Mouse (Mus musculus) retina, postnatal 1 day (tissue): ENCODE results near the gene Cptp.

Source experiments
- DNase-seq: peaks from one replicate; pipeline ENCODE4 v3.0.0-alpha.2; 2012

Cptp gene

GRCm38 (mm10) chr4:155886330-155886729 is 17.1 kb upstream of the Cptp start:
- DNase-seq = no peak

DNA sequence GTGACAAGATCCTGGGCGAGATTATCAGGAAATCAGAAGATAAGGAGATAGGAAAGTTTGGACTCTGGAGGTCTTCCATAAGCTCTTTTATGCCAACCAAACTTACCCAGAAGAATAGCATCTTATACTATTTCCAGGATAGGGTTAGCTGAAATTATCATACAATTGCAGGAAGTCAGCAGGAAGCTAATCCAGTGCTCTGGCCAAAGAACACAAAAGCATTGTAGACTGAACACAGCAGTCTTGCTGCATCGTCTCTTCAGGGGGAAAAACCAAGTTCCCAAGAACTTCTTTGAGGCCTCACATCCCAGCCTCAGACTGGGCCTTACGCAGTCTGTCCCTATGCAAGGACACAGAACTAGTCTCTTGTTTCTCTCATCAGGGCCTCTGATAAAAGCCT is 14.3 kb upstream of the Cptp start:
- no peak for DNase-seq

DNA sequence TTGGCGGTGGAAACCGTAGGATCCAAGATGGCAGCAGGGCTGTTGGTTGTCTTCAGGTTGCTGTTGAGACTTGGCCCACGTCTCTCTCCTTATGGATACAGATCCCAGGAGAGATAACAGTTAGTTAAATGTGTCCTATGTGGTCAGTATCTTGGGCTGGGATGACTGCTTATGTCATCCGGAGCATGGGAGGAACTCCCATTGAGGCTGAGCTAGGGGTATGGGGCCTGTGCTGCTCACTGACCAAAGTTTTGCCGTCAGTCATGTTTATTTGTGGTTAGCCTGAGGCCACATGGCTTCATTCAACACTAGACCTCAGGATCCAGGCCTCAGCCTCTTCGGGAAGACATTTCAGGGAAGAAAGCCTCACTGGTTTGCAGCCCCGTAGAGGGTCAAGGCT is 2.2 kb upstream of the Cptp start:
- no peak for DNase-seq

DNA sequence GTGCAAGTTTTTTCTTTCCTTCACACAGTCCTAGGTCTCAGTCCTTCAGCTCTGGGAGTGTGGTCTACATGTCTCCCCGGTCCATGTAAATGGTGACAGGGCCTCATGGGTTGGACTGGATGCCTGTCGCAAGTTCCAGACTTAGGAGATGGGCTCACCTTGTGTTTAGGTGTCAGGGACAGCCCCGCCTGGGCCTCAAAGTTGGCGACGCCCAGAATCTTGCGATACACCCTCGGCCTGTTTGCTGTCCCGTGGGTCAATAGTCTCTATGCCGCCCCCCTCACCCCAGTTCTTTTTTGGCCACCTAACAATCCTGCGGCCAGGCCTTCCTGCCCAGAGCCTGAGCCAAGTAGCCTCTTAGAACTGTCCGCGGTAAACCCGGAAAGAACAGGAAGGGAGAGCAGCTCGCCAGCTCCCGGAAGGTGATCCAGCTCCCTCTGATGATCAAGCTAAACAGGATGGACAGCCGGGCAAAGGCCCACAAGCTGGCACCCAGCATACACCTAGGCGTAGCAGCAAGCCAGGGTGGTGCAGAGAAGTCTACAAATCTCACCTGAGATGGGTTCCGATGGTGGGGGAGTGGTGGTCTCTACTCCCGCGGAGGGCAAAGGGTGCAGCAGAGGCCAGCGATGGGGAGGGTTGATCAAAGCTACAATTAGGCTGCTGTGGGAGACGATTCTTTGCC is 484 bp downstream of the Cptp start:
- DNase-seq = no peak

GRCm38 (mm10) chr4:155863001-155863400 is 6.2 kb downstream of the Cptp start, which contains the start of gene Tas1r3:
Gene Tas1r3, minus strand, starts transcription at chr4:155863362.
- no peak for DNase-seq

DNA sequence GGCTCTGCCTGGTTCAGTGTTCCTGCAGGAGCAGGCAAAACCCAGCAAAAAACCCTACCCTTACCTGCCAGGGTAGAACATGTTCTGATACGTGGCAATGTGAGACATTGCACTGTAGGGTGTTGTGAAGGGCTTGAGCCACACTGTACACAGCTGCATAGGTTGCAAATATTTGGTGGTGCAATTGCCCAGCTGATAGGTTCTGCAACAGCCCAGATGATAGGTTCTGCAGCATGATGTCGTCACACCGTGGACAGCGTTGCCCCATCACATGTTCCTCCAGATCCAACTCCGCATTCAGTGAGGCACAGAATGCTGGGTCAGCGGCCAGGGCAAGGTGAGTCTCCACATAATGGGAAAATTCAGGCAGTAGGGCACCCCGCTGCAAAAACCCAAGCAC is 7.5 kb downstream of the Cptp start:
- DNase-seq = no peak

DNA sequence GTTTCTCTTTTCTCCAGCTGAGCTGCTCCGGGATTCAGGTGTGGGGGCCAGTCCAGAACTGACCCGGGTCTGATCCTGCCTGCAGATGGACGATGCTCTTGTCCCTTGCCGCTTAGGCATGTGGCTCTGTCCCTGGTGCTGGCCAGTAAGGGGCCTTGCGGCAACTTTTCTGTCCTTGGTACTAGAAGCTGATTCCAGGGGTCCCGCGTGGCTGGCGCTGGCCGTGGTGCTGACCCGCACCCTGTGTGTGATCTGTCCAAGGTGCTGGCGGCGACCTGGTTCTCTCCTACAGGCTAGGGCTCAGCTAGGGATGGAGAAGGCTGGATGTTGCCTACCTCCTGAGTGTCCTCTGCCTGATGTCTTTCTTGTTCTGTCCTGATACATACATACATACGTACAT is 9.9 kb downstream of the Cptp start:
- DNase-seq = peak; percentile 63

DNA sequence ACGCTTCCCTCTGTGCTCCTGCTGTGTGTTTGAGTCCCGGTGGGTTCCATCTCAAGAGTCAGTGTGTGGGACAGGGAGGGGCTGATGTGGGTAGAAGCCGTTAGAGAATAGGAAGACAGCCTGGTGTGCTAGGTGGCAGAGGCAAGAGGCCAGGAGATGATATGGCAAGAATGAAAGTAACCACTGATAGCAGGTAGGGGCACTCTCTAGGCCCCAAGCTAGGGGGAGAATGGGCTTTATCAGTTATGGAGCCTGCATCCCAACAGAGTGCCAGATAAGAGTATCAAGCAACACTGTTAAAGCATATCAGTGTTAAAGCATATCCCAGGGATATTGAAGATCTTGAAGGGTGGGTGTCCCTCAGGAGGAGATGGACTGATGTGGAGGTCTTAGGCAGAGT is 12.4 kb downstream of the Cptp start:
- no peak for DNase-seq

DNA sequence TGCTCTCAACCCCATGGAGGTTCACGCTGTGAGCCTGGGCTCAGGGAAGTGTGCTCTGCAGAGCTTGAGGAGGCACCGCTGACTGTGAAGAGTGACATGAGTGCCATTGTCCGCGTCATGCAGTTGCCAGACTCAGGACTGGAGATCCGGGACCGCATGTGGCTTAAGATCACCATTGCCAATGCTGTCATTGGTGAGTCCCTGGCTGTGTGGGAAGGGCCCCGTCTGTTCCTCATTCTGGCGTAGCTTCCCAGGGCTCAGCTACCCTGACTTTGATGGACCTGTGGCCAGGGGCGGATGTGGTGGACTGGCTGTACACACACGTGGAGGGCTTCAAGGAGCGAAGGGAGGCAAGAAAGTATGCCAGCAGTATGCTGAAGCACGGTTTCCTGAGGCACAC is 13.2 kb downstream of the Cptp start:
- DNase-seq = no peak

DNA sequence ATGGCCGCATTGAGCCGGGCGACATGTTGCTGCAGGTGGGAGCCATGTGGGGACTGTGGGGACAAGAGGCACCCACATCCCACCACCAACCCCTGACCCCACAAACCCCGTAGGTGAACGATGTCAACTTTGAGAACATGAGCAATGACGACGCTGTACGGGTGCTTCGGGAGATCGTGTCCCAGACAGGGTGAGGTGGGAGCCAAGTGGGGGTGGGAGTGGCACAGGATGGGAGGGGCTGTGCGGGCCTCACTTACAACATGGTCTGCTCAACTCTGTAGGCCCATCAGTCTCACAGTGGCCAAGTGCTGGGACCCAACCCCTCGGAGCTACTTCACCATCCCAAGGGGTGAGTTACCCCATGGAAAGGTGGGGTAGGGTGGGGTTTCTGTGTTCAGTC is 14.2 kb downstream of the Cptp start:
- no peak for DNase-seq

DNA sequence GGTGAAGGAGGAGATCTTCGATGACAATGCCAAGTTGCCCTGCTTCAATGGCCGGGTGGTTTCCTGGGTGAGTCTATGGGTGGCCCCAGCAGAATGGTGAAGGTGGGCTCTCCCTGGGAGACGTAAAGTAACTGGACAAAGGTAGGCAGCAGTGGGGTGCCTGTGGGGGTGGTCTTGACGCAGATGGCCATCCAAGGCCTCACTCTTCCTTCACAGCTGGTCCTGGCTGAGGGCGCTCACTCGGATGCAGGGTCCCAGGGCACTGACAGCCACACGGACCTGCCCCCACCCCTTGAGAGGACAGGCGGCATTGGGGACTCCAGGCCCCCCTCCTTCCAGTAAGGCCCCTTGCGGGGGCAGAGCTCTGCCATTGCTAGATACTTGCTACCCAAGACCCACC is 15.8 kb downstream of the Cptp start:
- no peak for DNase-seq

- no peak for DNase-seq
Measured at GRCm38 (mm10) chr4:155851951-155852411, 17.3 kb downstream of the Cptp start.

DNA sequence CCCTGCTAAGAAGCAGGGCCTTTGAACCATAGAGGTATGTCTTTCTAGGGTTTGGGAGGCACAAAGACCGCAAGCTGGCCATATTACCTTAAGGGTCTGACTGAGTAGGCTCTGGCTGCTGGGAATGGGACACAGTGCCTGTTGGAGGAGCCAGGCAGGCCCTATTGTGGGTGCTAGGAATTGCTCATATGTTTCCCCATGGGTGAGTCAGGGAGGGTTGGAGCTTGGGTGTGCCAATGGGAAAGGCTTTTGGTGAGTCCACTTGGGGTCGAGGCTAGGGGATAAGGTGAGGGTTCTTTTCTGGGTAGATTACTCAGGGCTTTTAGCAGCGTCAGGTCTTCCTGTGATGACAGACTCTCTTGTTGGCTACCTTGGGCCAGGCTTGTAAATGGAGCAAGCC is 17.9 kb downstream of the Cptp start:
- DNase-seq = no peak

GRCm38 (mm10) chr4:155849792-155850451 is 19.3 kb downstream of the Cptp start:
- no peak for DNase-seq

GRCm38 (mm10) chr4:155849391-155849790 is 19.8 kb downstream of the Cptp start:
- DNase-seq = no peak

DNA sequence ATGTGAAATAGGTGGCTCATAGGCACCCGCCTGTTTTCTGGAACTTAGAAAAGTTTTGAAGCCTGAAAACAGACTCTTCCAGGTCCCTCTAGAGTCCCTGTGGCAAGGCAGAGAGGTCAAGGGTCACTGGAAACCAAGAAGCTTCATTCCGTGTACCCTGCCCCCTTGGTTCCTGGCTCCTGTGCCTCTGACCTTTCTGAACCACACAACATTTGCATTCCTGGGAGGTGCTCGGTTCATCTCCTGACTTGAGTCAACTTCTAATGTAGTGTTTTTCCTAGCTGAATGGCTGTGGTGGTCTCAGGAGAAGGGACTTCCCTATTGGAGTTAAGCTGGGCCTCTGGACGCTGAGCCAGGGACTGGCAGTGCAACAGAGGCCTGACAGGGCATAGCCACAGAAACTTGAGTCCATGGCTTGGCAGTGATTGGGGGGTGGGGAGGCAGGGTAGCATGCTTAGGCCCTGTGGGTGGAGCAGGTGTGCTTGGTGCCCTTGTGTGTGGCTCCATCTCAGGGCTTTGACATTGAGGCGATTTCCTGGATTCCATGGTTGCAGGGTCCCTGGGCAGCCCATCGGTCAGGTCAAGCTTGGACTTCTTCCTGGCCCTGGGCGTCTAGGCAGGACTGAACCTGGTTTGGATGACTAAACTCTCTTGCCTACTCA is 20.7 kb downstream of the Cptp start:
- no peak for DNase-seq

DNA sequence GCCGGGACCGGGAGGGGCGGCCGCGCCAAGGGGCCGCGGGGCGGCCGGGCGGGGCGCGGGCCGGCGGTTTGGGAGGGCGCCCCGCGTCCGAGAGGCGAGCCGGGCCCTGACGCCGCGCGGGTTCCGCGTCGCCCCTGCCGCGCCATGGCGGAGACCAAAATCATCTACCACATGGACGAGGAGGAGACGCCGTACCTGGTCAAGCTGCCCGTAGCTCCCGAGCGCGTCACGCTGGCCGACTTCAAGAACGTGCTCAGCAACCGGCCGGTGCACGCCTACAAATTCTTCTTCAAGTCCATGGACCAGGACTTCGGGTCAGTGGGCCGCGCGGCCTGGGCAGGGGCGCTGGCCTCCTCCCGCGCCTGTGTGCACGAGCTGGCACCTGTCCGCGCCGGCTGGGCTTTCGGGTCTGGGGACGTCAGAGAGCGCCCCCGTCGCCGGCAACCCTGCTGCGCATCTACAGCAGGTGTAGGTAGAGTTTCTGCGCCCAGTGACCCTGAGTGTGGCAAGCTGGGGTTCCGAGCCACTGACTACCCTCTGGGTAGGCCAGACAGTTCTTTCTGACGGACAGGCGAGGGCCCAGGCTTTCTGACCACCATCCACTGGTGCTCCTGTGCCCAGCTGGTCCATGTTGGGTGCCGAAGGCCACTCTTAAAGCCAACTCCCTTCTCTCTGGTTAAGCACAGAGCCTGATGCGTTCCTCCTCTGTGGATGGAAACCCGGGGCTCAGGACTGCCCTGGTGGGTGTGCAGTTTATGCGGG is 21.5 kb downstream of the Cptp start:
- DNase-seq = peak; percentile 62

DNA sequence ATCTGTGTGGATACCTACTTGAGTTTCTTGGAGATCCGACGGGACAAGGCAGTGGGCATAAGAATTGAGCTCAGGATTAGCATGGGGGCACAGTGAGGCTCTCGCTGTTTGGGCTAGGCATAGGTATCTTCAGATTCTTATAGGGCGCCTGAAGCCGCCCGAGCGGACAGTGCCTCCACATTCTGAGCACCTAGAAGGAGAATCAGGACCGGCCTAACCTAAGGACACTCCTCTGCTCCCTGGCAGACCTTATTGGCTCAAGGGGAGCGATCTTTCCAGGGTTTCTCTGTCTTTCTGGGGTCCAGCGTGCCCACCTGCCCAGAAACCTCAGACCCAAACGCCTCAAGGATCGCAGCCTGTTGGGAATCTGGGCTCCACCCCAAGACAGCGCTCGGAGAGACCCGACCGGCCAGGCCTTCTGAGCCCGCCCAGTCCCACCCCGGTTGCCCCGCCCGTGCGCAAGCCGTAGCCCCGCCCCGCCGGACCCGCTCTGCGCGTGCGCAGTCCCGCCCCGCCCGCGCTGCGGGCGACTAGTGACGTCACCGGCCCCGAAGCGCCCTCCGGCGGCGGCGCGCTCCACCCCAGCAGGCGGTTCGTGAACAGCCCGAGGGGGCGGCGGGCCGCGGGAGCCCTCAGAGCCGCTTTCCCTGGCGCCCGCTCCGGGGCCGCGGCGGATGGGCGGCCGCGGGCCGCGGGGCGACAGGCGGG is 22.2 kb downstream of the Cptp start, which contains the start of gene Dvl1:
Gene Dvl1 (plus strand): TSS at position 532 of the 708 bp plus-strand sequence.
- peak; percentile 92 for DNase-seq

DNA sequence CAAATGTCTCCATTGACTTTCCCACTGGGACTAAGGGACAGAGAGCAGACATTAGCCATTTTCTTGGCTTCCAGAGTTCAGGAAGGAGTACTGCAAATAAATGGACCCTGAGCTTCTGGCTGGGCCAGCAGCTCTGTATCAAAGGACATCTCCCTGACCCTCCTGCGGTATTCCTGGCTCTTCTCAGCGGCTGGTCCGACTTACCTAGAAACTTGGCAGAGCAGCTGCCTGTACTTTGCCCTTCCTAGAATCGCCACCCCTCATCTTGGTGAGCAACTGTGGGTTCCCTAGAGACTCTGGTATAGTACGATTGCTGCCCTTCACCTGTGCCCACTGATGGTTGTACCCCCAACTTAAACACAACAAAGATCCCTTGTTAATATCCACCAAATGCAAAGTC is 26.0 kb downstream of the Cptp start:
- DNase-seq = no peak

GRCm38 (mm10) chr4:155841651-155842270 is 27.5 kb downstream of the Cptp start:
- no peak for DNase-seq

DNA sequence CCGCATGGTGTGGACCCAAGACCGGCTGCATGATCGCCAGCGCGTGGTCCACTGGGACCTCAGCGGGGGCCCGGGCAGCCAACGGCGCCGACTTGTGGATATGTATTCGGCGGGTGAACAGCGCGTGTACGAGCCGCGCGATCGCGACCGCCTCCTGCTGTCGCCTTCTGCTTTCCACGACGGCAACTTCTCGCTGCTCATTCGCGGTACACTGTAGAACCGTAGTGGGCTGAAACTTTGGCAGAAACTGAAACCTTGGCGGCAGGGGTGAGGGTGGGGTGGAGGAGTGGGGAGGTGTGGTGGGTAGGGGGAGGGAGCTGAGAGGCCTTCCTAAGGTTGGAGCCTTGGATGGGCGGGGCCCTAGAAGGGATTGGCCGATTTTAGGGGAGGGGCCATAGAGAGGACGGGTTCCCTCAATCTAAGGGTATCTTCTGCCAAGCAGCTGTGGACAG is 28.2 kb downstream of the Cptp start:
- DNase-seq = peak; percentile 75
